Mouse (Mus musculus) embryonic facial prominence, embryonic 11.5 days (tissue): Measurements from ENCODE around the gene Taok3. TPM values are rescaled to one million over a fixed set of nuclear protein-coding genes. Genes with fewer than 3 reads are reported as not detected.

Experiments used
- ATAC-seq: fragments of 200-750 bp; cut with Nextera tagmentation; replicated peaks from 2 replicates; pipeline ENCODE4 v1.8.0; 2017; ENCODE audit warnings: low read depth; ENCODE audit not compliant: insufficient number of reproducible peaks, low FRiP score, low TSS enrichment
- DNase-seq: peaks from one replicate; pipeline ENCODE4 v3.0.0-alpha.2; 2015; ENCODE audit warnings: low spot score
- H3K27ac ChIP-seq: fragments of 300-500 bp; sonication (generic); replicated peaks from 2 replicates; pipeline ENCODE4 v1.5.1; 2014; ENCODE audit warnings: mild to moderate bottlenecking, low read depth, low read length, control low read depth
- H3K27me3 ChIP-seq: fragments of 300-500 bp; sonication (generic); 2 replicates; pipeline ENCODE4 v1.6.1; 2014; ENCODE audit warnings: mild to moderate bottlenecking, low read length, moderate library complexity, mixed read lengths; ENCODE audit not compliant: control insufficient read depth, insufficient read depth
- H3K36me3 ChIP-seq: fragments of 300-500 bp; sonication (generic); replicated peaks from 2 replicates; pipeline ENCODE4 v1.6.1; 2014; ENCODE audit warnings: low read depth, mild to moderate bottlenecking, low read length, moderate library complexity, mixed read lengths; ENCODE audit not compliant: control insufficient read depth, insufficient read depth
- H3K4me1 ChIP-seq: fragments of 300-500 bp; sonication (generic); 2 replicates; pipeline ENCODE4 v1.6.1; 2014; ENCODE audit warnings: low read length, mixed read lengths; ENCODE audit not compliant: control insufficient read depth, insufficient read depth
- H3K4me2 ChIP-seq: fragments of 300-500 bp; sonication (generic); 2 replicates; pipeline ENCODE4 v1.6.1; 2014; ENCODE audit warnings: low read depth, mild to moderate bottlenecking, control low read depth, low read length, moderate library complexity
- H3K4me3 ChIP-seq: fragments of 300-500 bp; sonication (generic); 2 replicates; pipeline ENCODE4 v1.5.1; 2014; ENCODE audit warnings: low read depth, low read length, control low read depth
- H3K9ac ChIP-seq: fragments of 300-500 bp; sonication (generic); replicated peaks from 2 replicates; pipeline ENCODE4 v1.6.1; 2014; ENCODE audit warnings: mild to moderate bottlenecking, control low read depth, low read length
- H3K9me3 ChIP-seq: fragments of 300-500 bp; sonication (generic); replicated peaks from 2 replicates; pipeline ENCODE4 v1.6.1; 2016; ENCODE audit warnings: mild to moderate bottlenecking, low read length, inconsistent platforms, mixed read lengths; ENCODE audit not compliant: control insufficient read depth
- WGBS: fragments of 180-500 bp; shearing (Covaris S2); extraction: QIAGEN DNeasy Blood & Tissue Kit; methylation state at CpG from one replicate; pipeline ENCODE4 v1.1.7; 2014; 5-methylcytosine and 5-hydroxymethylcytosine counted together
- polyA plus RNA-seq: library from polyadenylated mRNA; unstranded; fragments of >200 nt; fragmentation: Nextera tagmentation; extraction: Ambion mirVana; gene quantifications from 2 replicates; pipeline ENCODE4 v1.2.1, GENCODE M21; 2014

The Taok3 gene
- polyA plus RNA-seq, 1 experiment from 2014 or later, result 12.0 TPM

- H3K27ac ChIP-seq, result no peak overlapping the region
- ATAC-seq (no peak), DNase-seq (no peak)
- no peak overlapping the region for H3K9ac ChIP-seq
- no peak overlapping the region for H3K4me2 ChIP-seq
- no peaks in the 10 kb centered on the region for H3K36me3 ChIP-seq
- no peaks in the 10 kb centered on the region for H3K9me3 ChIP-seq
- H3K4me3 ChIP-seq, result no peak overlapping the region
- no peaks in the 10 kb centered on the region for H3K4me1 ChIP-seq
- H3K27me3 ChIP-seq, result peaks cover 5% of the 10 kb centered on the region
- 76% methylated on average over 8 of the region's 8 CpGs for WGBS
Observed at GRCm38 (mm10) chr5:117118850-117119249, 1.1 kb upstream of the Taok3 start.

GRCm38 (mm10) chr5:117120489-117121466 is 849 bp downstream of the Taok3 start:
- DNase-seq (no peak), ATAC-seq (peak; percentile 50)
- Histone ChIP-seq H3K27ac (no peak overlapping the region), H3K4me3 (peak overlapping the region; percentile 65), H3K4me2 (peak overlapping the region; percentile 79), H3K9me3 (no peaks in the 10 kb centered on the region), H3K4me1 (no peaks in the 10 kb centered on the region), H3K27me3 (peaks cover 5% of the 10 kb centered on the region), H3K9ac (peak overlapping the region; percentile 51), H3K36me3 (no peaks in the 10 kb centered on the region)
- WGBS, result under 1% methylated on average over 40 of the region's 40 CpGs

- no peak for ATAC-seq
- Histone ChIP-seq H3K9ac (no peak overlapping the region), H3K4me2 (no peak overlapping the region), H3K9me3 (no peaks in the 10 kb centered on the region), H3K27ac (no peak overlapping the region), H3K36me3 (no peaks in the 10 kb centered on the region), H3K27me3 (peaks cover 5% of the 10 kb centered on the region), H3K4me3 (no peak overlapping the region), H3K4me1 (no peaks in the 10 kb centered on the region)
- no peak for DNase-seq
- 12% methylated on average over 2 of the region's 2 CpGs for WGBS
Observed at GRCm38 (mm10) chr5:117121657-117122056, 1.7 kb downstream of the Taok3 start.

- Histone ChIP-seq H3K4me2 (no peak overlapping the region), H3K27me3 (peaks cover 5% of the 10 kb centered on the region), H3K4me3 (no peak overlapping the region), H3K9me3 (no peaks in the 10 kb centered on the region), H3K4me1 (no peaks in the 10 kb centered on the region), H3K9ac (no peak overlapping the region), H3K36me3 (no peaks in the 10 kb centered on the region), H3K27ac (no peak overlapping the region)
- 91% methylated on average over 6 of the region's 6 CpGs for WGBS
- ATAC-seq (no peak), DNase-seq (no peak)
Observed at GRCm38 (mm10) chr5:117123102-117123501, 3.2 kb downstream of the Taok3 start.

GRCm38 (mm10) chr5:117123840-117124239 is 3.9 kb downstream of the Taok3 start:
- no peaks in the 10 kb centered on the region for H3K4me1 ChIP-seq
- ATAC-seq (no peak), DNase-seq (no peak)
- peaks cover 5% of the 10 kb centered on the region for H3K27me3 ChIP-seq
- H3K4me3 ChIP-seq, result no peak overlapping the region
- H3K4me2 ChIP-seq, result no peak overlapping the region
- no peaks in the 10 kb centered on the region for H3K36me3 ChIP-seq
- H3K9ac ChIP-seq, result no peak overlapping the region
- no peak overlapping the region for H3K27ac ChIP-seq
- 86% methylated on average over 4 of the region's 4 CpGs for WGBS
- no peaks in the 10 kb centered on the region for H3K9me3 ChIP-seq

GRCm38 (mm10) chr5:117125482-117126346 is 5.8 kb downstream of the Taok3 start:
- no peak overlapping the region for H3K9ac ChIP-seq
- DNase-seq (no peak), ATAC-seq (0 out of 2 replicates have a peak, but pooled peaks have one; percentile 41)
- H3K4me1 ChIP-seq, result no peaks in the 10 kb centered on the region
- H3K9me3 ChIP-seq, result no peaks in the 10 kb centered on the region
- 82% methylated on average over 16 of the region's 16 CpGs for WGBS
- no peaks in the 10 kb centered on the region for H3K36me3 ChIP-seq
- H3K4me3 ChIP-seq, result no peak overlapping the region
- H3K27me3 ChIP-seq, result peaks cover 4% of the 10 kb centered on the region
- H3K4me2 ChIP-seq, result no peak overlapping the region
- H3K27ac ChIP-seq, result no peak overlapping the region

GRCm38 (mm10) chr5:117127051-117127450 is 7.1 kb downstream of the Taok3 start:
- Histone ChIP-seq H3K4me2 (no peak overlapping the region), H3K36me3 (no peaks in the 10 kb centered on the region), H3K4me1 (no peaks in the 10 kb centered on the region), H3K9ac (no peak overlapping the region), H3K27ac (no peak overlapping the region), H3K4me3 (no peak overlapping the region), H3K27me3 (no peaks in the 10 kb centered on the region), H3K9me3 (no peaks in the 10 kb centered on the region)
- no peak for DNase-seq
- WGBS, result 77% methylated on average over 4 of the region's 4 CpGs
- no peak for ATAC-seq
